Mouse (Mus musculus) myocyte (in vitro differentiated cells): ENCODE results near the gene Jmjd4.

Experiments used
- E2F4 ChIP-seq: IDR thresholded peaks from one replicate; pipeline ENCODE4 v1.6.1; 2011; ENCODE audit warnings: mild to moderate bottlenecking, control low read depth, moderate library complexity; ENCODE audit not compliant: insufficient read depth
- MAX ChIP-seq: IDR thresholded peaks from one replicate; pipeline ENCODE4 v1.6.1; 2011; ENCODE audit warnings: low read depth, mild to moderate bottlenecking, control low read depth
- MYOD1 ChIP-seq, 3 experiments: IDR thresholded peaks; one replicate each; pipeline ENCODE4 v1.6.1; 2011; ENCODE audit warnings: control low read depth in 2 of 3, low read depth in 2 of 3, mild to moderate bottlenecking in 2 of 3, moderate library complexity in 1 of 3; ENCODE audit not compliant: insufficient read length in 2 of 3, control insufficient read depth in 1 of 3
- MYOG ChIP-seq, 3 experiments: IDR thresholded peaks; one replicate each; pipeline ENCODE4 v1.6.1; 2011; ENCODE audit warnings: control low read depth in 2 of 3, low read depth in 2 of 3, mild to moderate bottlenecking in 2 of 3; ENCODE audit not compliant: insufficient read length in 2 of 3, control insufficient read depth in 1 of 3, insufficient read depth in 1 of 3
- POLR2A ChIP-seq: IDR thresholded peaks from one replicate; pipeline ENCODE4 v1.6.1; 2011; ENCODE audit warnings: low read depth, mild to moderate bottlenecking, control low read depth, moderate library complexity; ENCODE audit not compliant: insufficient read length
- POLR2AphosphoS2 ChIP-seq: IDR thresholded peaks from one replicate; pipeline ENCODE4 v1.6.1; 2011; ENCODE audit warnings: low read depth, control low read depth; ENCODE audit not compliant: insufficient read length
- REST ChIP-seq: IDR thresholded peaks from one replicate; pipeline ENCODE4 v1.6.1; 2011; ENCODE audit warnings: mild to moderate bottlenecking, control low read depth, moderate library complexity; ENCODE audit not compliant: insufficient read depth, insufficient read length
- TCF12 ChIP-seq: IDR thresholded peaks from one replicate; pipeline ENCODE4 v1.6.1; 2011; ENCODE audit warnings: mild to moderate bottlenecking, control low read depth; ENCODE audit not compliant: poor library complexity, insufficient read depth, severe bottlenecking
- USF1 ChIP-seq: IDR thresholded peaks from one replicate; pipeline ENCODE4 v1.6.1; 2011; ENCODE audit warnings: low read depth, mild to moderate bottlenecking, control low read depth, moderate library complexity

GRCm38 (mm10) chr11:59472326-59472677 lies 22.5 kb downstream of the Jmjd4 start, which contains the start of gene Zfp867:
- TF ChIP-seq POLR2A, result no peak
- TF ChIP-seq USF1, result no peak
- TF ChIP-seq E2F4, result no peak
- TF ChIP-seq MYOG (IDR thresholded peaks at IDR 0.05; ENCODE audit: control insufficient read depth in 1 of 3, insufficient read depth in 1 of 3, insufficient read length in 2 of 3, low read depth in 2 of 3), result no peak
- no peak for TF ChIP-seq REST
- no peak for TF ChIP-seq MYOD1 (IDR thresholded peaks at IDR 0.05; ENCODE audit: control insufficient read depth in 1 of 3, insufficient read length in 2 of 3, low read depth in 2 of 3)
- no peak for TF ChIP-seq TCF12
- TF ChIP-seq POLR2AphosphoS2, result no peak
- TF ChIP-seq MAX, result no peak
